In the genomic region with DNA sequence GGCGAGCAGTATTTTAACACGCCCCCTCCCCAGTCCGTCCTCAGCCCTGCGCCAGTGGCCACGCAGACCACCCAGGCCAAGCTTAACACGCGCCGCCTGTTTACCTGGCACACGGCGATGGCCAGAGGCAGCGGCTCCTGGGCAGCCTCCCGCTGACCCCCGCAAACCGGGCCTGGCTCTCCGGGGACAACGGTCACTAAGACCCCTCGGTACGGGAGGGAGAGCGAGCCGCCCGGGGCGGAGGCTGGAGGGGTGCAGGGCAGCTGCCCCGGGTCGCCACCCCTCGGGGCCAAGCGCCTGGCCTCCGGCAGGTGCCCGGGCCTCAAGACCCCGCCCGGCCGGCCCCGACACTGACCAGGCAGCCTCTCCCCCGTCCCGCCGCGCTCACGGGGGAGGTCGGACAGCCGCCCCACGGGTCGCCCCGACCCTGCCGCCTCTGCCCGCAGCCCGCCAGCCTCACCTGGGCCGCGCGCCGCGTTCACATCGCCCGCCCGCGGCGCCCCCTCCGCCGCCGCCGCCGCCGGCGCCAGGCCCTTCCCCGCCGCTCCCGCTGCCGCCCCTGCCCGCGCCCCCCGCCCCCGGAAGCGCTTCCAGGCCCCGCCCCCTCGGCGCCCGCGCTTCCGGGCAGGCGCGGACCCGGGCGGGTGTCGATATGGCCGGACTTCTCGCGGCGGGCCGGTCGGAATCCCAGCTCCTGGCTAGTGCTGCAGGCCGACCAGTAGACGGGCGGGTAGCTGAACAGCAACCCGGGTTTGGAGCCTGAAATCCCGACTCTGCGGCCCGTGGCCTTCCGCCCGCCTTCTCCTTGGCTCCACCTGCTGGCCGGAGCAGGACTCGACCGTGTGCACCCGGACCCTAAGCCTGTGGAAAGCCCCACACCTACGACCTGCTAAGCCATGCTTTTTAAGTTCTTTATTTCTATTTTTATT, we compare ENCODE assay signal across 8 mouse cellular contexts. TPM values are rescaled to one million over a fixed set of nuclear protein-coding genes. Genes with fewer than 3 reads are reported as not detected.
DNase-seq lines count a peak whose midpoint lies in the region; ATAC-seq and TF ChIP-seq lines count a peak whose summit lies in the region.

Zbtb34 (minus strand) TSS at position 554 of the 929 bp plus-strand sequence.

- under 1% methylated on average over 65 of the region's 102 CpGs for WGBS in hindbrain, embryonic 15.5 days

- peak within 1 kb of the TSS; percentile 93 for H3K27ac ChIP-seq in left cerebral cortex, adult 2 months
- H3K27ac ChIP-seq in hindbrain, embryonic 15.5 days (replicated peaks), result peak within 1 kb of the TSS; percentile 77

- H3K36me3 ChIP-seq in hindbrain, embryonic 15.5 days, result peaks cover 4% of the 10 kb centered on the region; the same call in 1 of the 2 replicates

- H3K4me1 ChIP-seq in hindbrain, embryonic 15.5 days (replicated peaks), result peaks cover 39% of the 10 kb centered on the region

- H3K9me3 ChIP-seq in hindbrain, embryonic 15.5 days, result no peaks in the 10 kb centered on the region

- ATAC-seq in hindbrain, embryonic 15.5 days (ENCODE audit: low FRiP score, low read depth), result peak; percentile 59

- peak within 1 kb of the TSS; percentile 89 for H3K9ac ChIP-seq in hindbrain, embryonic 15.5 days

- peak; percentile 63 for DNase-seq in left cerebral cortex, adult 2 months (ENCODE audit: extremely low spot score in 1 of 2, low spot score in 2 of 2)
- no peak for DNase-seq in left cerebral cortex, adult 9 months (ENCODE audit: low spot score in 2 of 2)
- peak; percentile 58 for DNase-seq in cerebellum, adult 9-10 months
- peak; percentile 59 for DNase-seq in gastrocnemius, adult 18-20 months (ENCODE audit: low spot score)
- DNase-seq in left cerebral cortex, postnatal 36 days (ENCODE audit: low spot score in 2 of 2), result peak; percentile 61 to 62
- DNase-seq in mesoderm, embryonic 11.5 days (ENCODE audit: low read depth, low spot score), result peak; percentile 61
- DNase-seq in spleen, postnatal 10 days (ENCODE audit: low spot score in 2 of 2), result peak; percentile 71 to 80

- H3K4me2 ChIP-seq in hindbrain, embryonic 15.5 days, result peak within 1 kb of the TSS; percentile 82

- intact Hi-C loops in left cerebral cortex, adult 2 months (cut with DNase I), result no loop called here
- intact Hi-C loops in left cerebral cortex, postnatal 36 days (cut with DNase I), result no loop called here

- no peaks in the 10 kb centered on the region for H3K27me3 ChIP-seq in hindbrain, embryonic 15.5 days

- peak within 1 kb of the TSS; percentile 91 for H3K4me3 ChIP-seq in left cerebral cortex, adult 2 months
- H3K4me3 ChIP-seq in hindbrain, embryonic 15.5 days, result peak within 1 kb of the TSS; percentile 74

- TF ChIP-seq CTCF in left cerebral cortex, adult 2 months (IDR thresholded peaks at IDR 0.05), result peak; percentile 97

RNA-seq across cellular contexts. Expression of gene Zbtb34, which starts in this region (rescaled TPM):
- 10 to 100 TPM; 23.9 to 26.9 TPM for total RNA-seq in left cerebral cortex, adult 2 months (2021)
- total RNA-seq in gastrocnemius, adult 18-20 months (2021), result 1 to 10 TPM; 2.9 to 3.0 TPM
- polyA plus RNA-seq in hindbrain, embryonic 15.5 days (2015; fragmentation: Nextera tagmentation; extraction: Ambion mirVana), result 8.3 and 8.5 TPM in 2 replicates
- 10 to 100 TPM; 18.9 to 27.1 TPM for total RNA-seq in left cerebral cortex, postnatal 36 days (2021)

Comparison
In these comparisons a context has a peak if more than half of its experiments do, and no peak if none do; other contexts are left out.
1. RNA of gene Zbtb34 (total RNA-seq): 18.9 to 27.1 TPM in left cerebral cortex, postnatal 36 days and 23.9 to 26.9 TPM in left cerebral cortex, adult 2 months; 2.9 to 3.0 TPM in gastrocnemius, adult 18-20 months; every median in the first group is over 4 times any median in the second.
2. DNase-seq: peak in left cerebral cortex, adult 2 months (2 of 2), cerebellum, adult 9-10 months (single experiment), gastrocnemius, adult 18-20 months (single experiment), left cerebral cortex, postnatal 36 days (2 of 2), mesoderm, embryonic 11.5 days (single experiment) and spleen, postnatal 10 days (2 of 2); none in left cerebral cortex, adult 9 months (0 of 2).